In genomic region chr6:136625421-136625820, GRCm38 (mm10) we compare ENCODE assay signal across 30 mouse cellular contexts.
"Had no signal": no experiment of that assay in that cellular context is flagged by ENCODE, and none has a peak within 500 bp of the region (broad histone marks: within the 10 kb centered on the region; RNA-seq: fewer than 3 reads in every experiment).

No protein-coding gene starts in this region.

- H3K27ac ChIP-seq: gastrocnemius, adult 2 months; heart, adult 2 months; heart, embryonic 13.5 days; heart, embryonic 15.5 days; hindbrain, embryonic 10.5 days; hindbrain, embryonic 12.5 days; hindbrain, embryonic 15.5 days; hindbrain, postnatal 0 days; kidney, embryonic 15.5 days; kidney, postnatal 0 days; layer of hippocampus, adult 2 months; left cerebral cortex, adult 2 months; limb, embryonic 10.5 days; limb, embryonic 12.5 days; liver, embryonic 13.5 days; liver, embryonic 15.5 days had no signal

- ATAC-seq: hindbrain, postnatal 0 days; intestine, embryonic 16.5 days had no signal

- H3K4me1 ChIP-seq: heart, embryonic 15.5 days; hindbrain, embryonic 10.5 days; hindbrain, embryonic 12.5 days; hindbrain, embryonic 15.5 days; limb, embryonic 10.5 days; limb, embryonic 12.5 days; liver, embryonic 15.5 days had no signal

- DNase-seq: gastrocnemius, adult 2 months; gastrocnemius, postnatal 10 days; gastrocnemius, postnatal 25 days; heart, adult 11 months; heart, adult 2 months; heart, postnatal 14 days; heart, postnatal 4 days; kidney, adult 11 months; kidney, adult 2 months; kidney, adult 9 months; kidney, postnatal 14 days; kidney, postnatal 36 days; liver; liver, embryonic 13.5 days had no signal

- H3K9me3 ChIP-seq: heart, embryonic 13.5 days; heart, embryonic 15.5 days; hindbrain, embryonic 10.5 days; hindbrain, embryonic 15.5 days; kidney, embryonic 15.5 days; limb, embryonic 10.5 days; limb, embryonic 12.5 days; liver, embryonic 13.5 days; liver, embryonic 15.5 days had no signal

- H3K4me3 ChIP-seq: gastrocnemius, adult 2 months; heart, adult 2 months; heart, embryonic 13.5 days; heart, embryonic 15.5 days; hindbrain, embryonic 10.5 days; hindbrain, embryonic 12.5 days; hindbrain, embryonic 15.5 days; kidney, embryonic 15.5 days; layer of hippocampus, adult 2 months; left cerebral cortex, adult 2 months; limb, embryonic 10.5 days; limb, embryonic 12.5 days; liver, embryonic 13.5 days; liver, embryonic 15.5 days had no signal

- H3K9ac ChIP-seq: heart, embryonic 13.5 days; heart, embryonic 15.5 days; hindbrain, embryonic 12.5 days; hindbrain, embryonic 15.5 days; kidney, embryonic 15.5 days; limb, embryonic 12.5 days; liver, embryonic 13.5 days; liver, embryonic 15.5 days had no signal

- H3K4me2 ChIP-seq: heart, embryonic 11.5 days; heart, embryonic 13.5 days; heart, embryonic 15.5 days; hindbrain, embryonic 12.5 days; hindbrain, embryonic 15.5 days; kidney, embryonic 15.5 days; limb, embryonic 12.5 days; liver, embryonic 11.5 days; liver, embryonic 13.5 days; liver, embryonic 15.5 days had no signal

- H3K27me3 ChIP-seq: heart, embryonic 13.5 days; heart, embryonic 15.5 days; hindbrain, embryonic 12.5 days; hindbrain, embryonic 15.5 days; kidney, embryonic 15.5 days; limb, embryonic 12.5 days; liver, embryonic 13.5 days; liver, embryonic 15.5 days had no signal

- H3K36me3 ChIP-seq: heart, embryonic 13.5 days; heart, embryonic 15.5 days; hindbrain, embryonic 10.5 days; hindbrain, embryonic 12.5 days; hindbrain, embryonic 15.5 days; kidney, embryonic 15.5 days; limb, embryonic 10.5 days; limb, embryonic 12.5 days; liver, embryonic 13.5 days; liver, embryonic 15.5 days had no signal
